Mouse (Mus musculus): ENCODE measurements around the gene Sergef. TPM values are rescaled to one million over a fixed set of nuclear protein-coding genes. Genes with fewer than 3 reads are reported as not detected.
A peak's percentile ranks its signal among the peaks of the same experiment; 100 is the strongest.
"Not testable (repeated sequence)": the region's sequence is repeated elsewhere in the genome, so short reads cannot be mapped to it uniquely, and the experiment has no call there.

The Sergef gene
- polyA plus RNA-seq, 1 experiment, result 8.6 TPM

GRCm38 (mm10) chr7:46652279-46652678 is 12.7 kb upstream of the Sergef start:
- Histone ChIP-seq H3K79me2 (ENCODE audit: control insufficient read depth, insufficient read depth) (no peaks in the 10 kb centered on the region), H3K4me3 (ENCODE audit: insufficient read depth, poor library complexity, severe bottlenecking) (no peak overlapping the region), H3K79me3 (ENCODE audit: low read depth) (no peaks in the 10 kb centered on the region), H3K27me3 (ENCODE audit: control insufficient read depth, insufficient read depth, insufficient read length) (peaks cover 31% of the 10 kb centered on the region), H3K36me3 (ENCODE audit: control insufficient read depth, insufficient read depth) (no peaks in the 10 kb centered on the region), H3ac (ENCODE audit: control insufficient read depth, insufficient read length, low read depth) (no peak overlapping the region)
- TF ChIP-seq MYOD1 (IDR thresholded peaks at IDR 0.05; ENCODE audit: control insufficient read depth, insufficient read length, low read depth) (no peak), MAX (IDR thresholded peaks at IDR 0.05) (no peak), MYOG (IDR thresholded peaks at IDR 0.05; ENCODE audit: control insufficient read depth, extremely low read depth, insufficient read length) (no peak), CTCF (IDR thresholded peaks at IDR 0.05; ENCODE audit: control insufficient read depth, insufficient read depth, insufficient read length) (no peak), CEBPB (IDR thresholded peaks at IDR 0.05; ENCODE audit: low read depth) (no peak), FOSL1 (IDR thresholded peaks at IDR 0.05; ENCODE audit: insufficient read depth, low read length, poor library complexity, severe bottlenecking) (no peak), USF1 (IDR thresholded peaks at IDR 0.05; ENCODE audit: low read depth) (no peak)

- H3K79me2 ChIP-seq (ENCODE audit: control insufficient read depth, insufficient read depth); H3K4me3 ChIP-seq (ENCODE audit: insufficient read depth, poor library complexity, severe bottlenecking); H3K36me3 ChIP-seq (ENCODE audit: control insufficient read depth, insufficient read depth); H3K79me3 ChIP-seq (ENCODE audit: low read depth); H3ac ChIP-seq (ENCODE audit: control insufficient read depth, insufficient read length, low read depth): not testable (repeated sequence)
- peaks cover 20% of the 10 kb centered on the region for H3K27me3 ChIP-seq (ENCODE audit: control insufficient read depth, insufficient read depth, insufficient read length)
Measured at GRCm38 (mm10) chr7:46650231-46650630, 10.6 kb upstream of the Sergef start.

GRCm38 (mm10) chr7:46648431-46649140 is 9.0 kb upstream of the Sergef start:
- no peaks in the 10 kb centered on the region for H3K79me3 ChIP-seq (ENCODE audit: low read depth)
- no peak overlapping the region for H3K4me3 ChIP-seq (ENCODE audit: insufficient read depth, poor library complexity, severe bottlenecking)
- H3ac ChIP-seq (ENCODE audit: control insufficient read depth, insufficient read length, low read depth), result no peak overlapping the region
- H3K27me3 ChIP-seq (ENCODE audit: control insufficient read depth, insufficient read depth, insufficient read length), result peaks cover 14% of the 10 kb centered on the region
- H3K36me3 ChIP-seq (ENCODE audit: control insufficient read depth, insufficient read depth), result no peaks in the 10 kb centered on the region
- no peaks in the 10 kb centered on the region for H3K79me2 ChIP-seq (ENCODE audit: control insufficient read depth, insufficient read depth)
- TF ChIP-seq FOSL1 (IDR thresholded peaks at IDR 0.05; ENCODE audit: insufficient read depth, low read length, poor library complexity, severe bottlenecking) (no peak), MYOG (IDR thresholded peaks at IDR 0.05; ENCODE audit: control insufficient read depth, extremely low read depth, insufficient read length) (no peak), USF1 (IDR thresholded peaks at IDR 0.05; ENCODE audit: low read depth) (no peak), MYOD1 (IDR thresholded peaks at IDR 0.05; ENCODE audit: control insufficient read depth, insufficient read length, low read depth) (no peak), CEBPB (IDR thresholded peaks at IDR 0.05; ENCODE audit: low read depth) (no peak), MAX (IDR thresholded peaks at IDR 0.05) (no peak), CTCF (IDR thresholded peaks at IDR 0.05; ENCODE audit: control insufficient read depth, insufficient read depth, insufficient read length) (no peak)

GRCm38 (mm10) chr7:46643172-46643571 is 3.6 kb upstream of the Sergef start:
- Histone ChIP-seq H3K4me3 (ENCODE audit: insufficient read depth, poor library complexity, severe bottlenecking) (no peak overlapping the region), H3K79me3 (ENCODE audit: low read depth) (no peaks in the 10 kb centered on the region), H3ac (ENCODE audit: control insufficient read depth, insufficient read length, low read depth) (no peak overlapping the region), H3K27me3 (ENCODE audit: control insufficient read depth, insufficient read depth, insufficient read length) (peaks cover 11% of the 10 kb centered on the region), H3K36me3 (ENCODE audit: control insufficient read depth, insufficient read depth) (no peaks in the 10 kb centered on the region), H3K79me2 (ENCODE audit: control insufficient read depth, insufficient read depth) (no peaks in the 10 kb centered on the region)
- TF ChIP-seq USF1 (IDR thresholded peaks at IDR 0.05; ENCODE audit: low read depth) (no peak), CTCF (IDR thresholded peaks at IDR 0.05; ENCODE audit: control insufficient read depth, insufficient read depth, insufficient read length) (peak; percentile 47)

- Histone ChIP-seq H3K79me3 (ENCODE audit: low read depth) (no peaks in the 10 kb centered on the region), H3K27me3 (ENCODE audit: control insufficient read depth, insufficient read depth, insufficient read length) (no peaks in the 10 kb centered on the region), H3K36me3 (ENCODE audit: control insufficient read depth, insufficient read depth) (no peaks in the 10 kb centered on the region), H3ac (ENCODE audit: control insufficient read depth, insufficient read length, low read depth) (peak overlapping the region; percentile 4), H3K4me3 (ENCODE audit: insufficient read depth, poor library complexity, severe bottlenecking) (peak overlapping the region; percentile 41), H3K79me2 (ENCODE audit: control insufficient read depth, insufficient read depth) (no peaks in the 10 kb centered on the region)
- no peak for TF ChIP-seq MAX (IDR thresholded peaks at IDR 0.05)
- no peak for TF ChIP-seq USF1 (IDR thresholded peaks at IDR 0.05; ENCODE audit: low read depth)
- no peak for TF ChIP-seq MYOD1 (IDR thresholded peaks at IDR 0.05; ENCODE audit: control insufficient read depth, insufficient read length, low read depth)
- no peak for TF ChIP-seq FOSL1 (IDR thresholded peaks at IDR 0.05; ENCODE audit: insufficient read depth, low read length, poor library complexity, severe bottlenecking)
- TF ChIP-seq CTCF (IDR thresholded peaks at IDR 0.05; ENCODE audit: control insufficient read depth, insufficient read depth, insufficient read length), result no peak
- no peak for TF ChIP-seq CEBPB (IDR thresholded peaks at IDR 0.05; ENCODE audit: low read depth)
- TF ChIP-seq MYOG (IDR thresholded peaks at IDR 0.05; ENCODE audit: control insufficient read depth, extremely low read depth, insufficient read length), result no peak
Measured at GRCm38 (mm10) chr7:46640062-46640461, 455 bp upstream of the Sergef start.

GRCm38 (mm10) chr7:46638889-46639691 is 517 bp downstream of the Sergef start:
- TF ChIP-seq CEBPB (IDR thresholded peaks at IDR 0.05; ENCODE audit: low read depth), result no peak
- TF ChIP-seq MYOG (IDR thresholded peaks at IDR 0.05; ENCODE audit: control insufficient read depth, extremely low read depth, insufficient read length), result no peak
- no peak for TF ChIP-seq USF1 (IDR thresholded peaks at IDR 0.05; ENCODE audit: low read depth)
- TF ChIP-seq MAX (IDR thresholded peaks at IDR 0.05), result no peak
- no peak for TF ChIP-seq FOSL1 (IDR thresholded peaks at IDR 0.05; ENCODE audit: insufficient read depth, low read length, poor library complexity, severe bottlenecking)
- TF ChIP-seq CTCF (IDR thresholded peaks at IDR 0.05; ENCODE audit: control insufficient read depth, insufficient read depth, insufficient read length), result no peak
- no peak for TF ChIP-seq MYOD1 (IDR thresholded peaks at IDR 0.05; ENCODE audit: control insufficient read depth, insufficient read length, low read depth)
- peak overlapping the region; percentile 41 for H3K4me3 ChIP-seq (ENCODE audit: insufficient read depth, poor library complexity, severe bottlenecking)
- H3K79me3 ChIP-seq (ENCODE audit: low read depth), result no peaks in the 10 kb centered on the region
- no peaks in the 10 kb centered on the region for H3K27me3 ChIP-seq (ENCODE audit: control insufficient read depth, insufficient read depth, insufficient read length)
- H3K79me2 ChIP-seq (ENCODE audit: control insufficient read depth, insufficient read depth), result no peaks in the 10 kb centered on the region
- peak overlapping the region; percentile 27 for H3ac ChIP-seq (ENCODE audit: control insufficient read depth, insufficient read length, low read depth)
- H3K36me3 ChIP-seq (ENCODE audit: control insufficient read depth, insufficient read depth), result no peaks in the 10 kb centered on the region

Measured in C2C12 (cell line).